Mouse (Mus musculus): ENCODE results near the gene Mbd3.
A peak's percentile ranks its signal among the peaks of the same experiment; 100 is the strongest.
"Not testable (repeated sequence)": the region's sequence is repeated elsewhere in the genome, so short reads cannot be mapped to it uniquely, and the experiment has no call there.

The Mbd3 gene

GRCm38 (mm10) chr10:80369995-80370747 lies 29.2 kb downstream of the Mbd3 start:
- DNase-seq (ENCODE audit: low read depth, low spot score): no peak

DNA sequence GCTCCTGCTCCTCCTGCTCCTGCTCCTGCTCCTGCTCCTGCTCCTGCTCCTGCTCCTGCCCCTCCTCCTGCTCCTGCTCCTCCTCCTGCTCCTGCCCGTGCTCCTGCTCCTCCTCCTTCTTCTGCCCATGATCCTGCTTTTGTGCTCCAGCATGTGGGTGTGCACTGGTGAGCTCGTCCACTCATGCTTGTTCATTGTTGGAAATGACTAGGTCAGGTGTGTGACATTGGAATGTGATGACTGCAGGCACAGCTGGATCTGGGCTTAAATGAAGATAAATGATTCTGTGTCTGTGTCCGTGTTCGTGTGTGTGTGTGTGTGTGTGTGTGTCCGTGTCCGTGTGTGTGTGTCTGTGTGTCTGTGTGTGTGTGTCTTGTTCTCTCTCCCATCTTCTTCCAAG lies 31.0 kb downstream of the Mbd3 start:
- DNase-seq (ENCODE audit: low read depth, low spot score): no peak

GRCm38 (mm10) chr10:80367954-80368353 lies 31.4 kb downstream of the Mbd3 start:
- no peak for DNase-seq (ENCODE audit: low read depth, low spot score)

GRCm38 (mm10) chr10:80365736-80366135 lies 33.6 kb downstream of the Mbd3 start:
- DNase-seq (ENCODE audit: low read depth, low spot score): no peak

DNA sequence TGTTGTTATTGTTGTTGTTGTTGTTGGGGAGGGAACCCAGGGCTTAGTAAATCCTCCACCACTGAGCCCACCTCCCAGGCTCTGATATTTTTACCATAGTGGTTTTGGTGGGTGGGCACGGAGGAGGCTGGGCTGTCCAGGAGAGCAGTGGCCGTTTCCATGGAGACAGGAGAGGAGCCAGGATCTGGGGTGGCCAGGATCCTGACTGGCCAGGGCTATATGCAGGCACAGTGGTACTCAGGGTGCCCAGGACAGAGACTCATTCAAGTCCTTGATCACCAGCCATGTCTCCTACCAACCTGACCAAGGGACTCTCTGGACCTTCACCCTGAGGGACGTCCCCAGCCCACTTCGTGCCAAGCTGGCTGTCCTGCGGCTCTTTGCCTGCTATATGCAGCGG lies 35.6 kb downstream of the Mbd3 start:
- DNase-seq (ENCODE audit: low read depth, low spot score): no peak

DNA sequence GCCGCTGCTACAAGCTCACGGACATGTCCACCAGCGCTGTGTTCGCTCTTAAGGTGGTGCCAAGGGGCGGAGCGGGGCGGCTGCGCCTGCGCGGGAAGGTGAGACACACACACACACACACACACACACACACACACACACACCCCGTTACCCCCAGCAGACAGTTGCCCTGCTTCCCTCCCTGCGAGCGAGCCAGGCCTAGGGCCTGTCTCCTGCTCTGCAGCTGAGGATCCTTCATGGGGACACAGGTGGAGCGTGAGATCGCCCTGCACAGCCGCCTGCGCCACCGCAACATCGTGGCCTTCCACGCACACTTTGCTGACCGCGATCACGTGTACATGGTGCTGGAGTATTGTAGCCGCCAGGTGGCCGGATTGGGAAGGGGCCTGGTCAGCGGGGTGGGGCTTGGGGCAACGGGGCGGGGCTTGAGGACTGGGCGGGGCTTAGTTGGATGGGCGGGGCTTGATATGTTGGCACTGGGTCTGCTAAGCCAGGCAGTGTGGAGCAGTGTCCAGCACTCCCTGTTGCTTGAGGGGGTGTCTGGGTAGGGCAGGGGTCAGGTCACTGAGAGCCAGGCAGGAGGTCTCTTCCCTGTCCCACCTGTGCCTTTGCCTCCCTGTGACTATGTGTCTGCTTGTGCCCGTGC lies 41.2 kb downstream of the Mbd3 start:
- DNase-seq (ENCODE audit: low read depth, low spot score): no peak

- DNase-seq (ENCODE audit: low read depth, low spot score): no peak
Observed at GRCm38 (mm10) chr10:80357336-80357735, 42.0 kb downstream of the Mbd3 start.

- no peak for DNase-seq (ENCODE audit: low read depth, low spot score)
Observed at GRCm38 (mm10) chr10:80356737-80357136, 42.6 kb downstream of the Mbd3 start.

GRCm38 (mm10) chr10:80356001-80356682 lies 43.2 kb downstream of the Mbd3 start, which contains the start of gene Plk5:
Plk5 (plus strand) TSS chr10:80356459.
- no peak for DNase-seq (ENCODE audit: low read depth, low spot score)

DNA sequence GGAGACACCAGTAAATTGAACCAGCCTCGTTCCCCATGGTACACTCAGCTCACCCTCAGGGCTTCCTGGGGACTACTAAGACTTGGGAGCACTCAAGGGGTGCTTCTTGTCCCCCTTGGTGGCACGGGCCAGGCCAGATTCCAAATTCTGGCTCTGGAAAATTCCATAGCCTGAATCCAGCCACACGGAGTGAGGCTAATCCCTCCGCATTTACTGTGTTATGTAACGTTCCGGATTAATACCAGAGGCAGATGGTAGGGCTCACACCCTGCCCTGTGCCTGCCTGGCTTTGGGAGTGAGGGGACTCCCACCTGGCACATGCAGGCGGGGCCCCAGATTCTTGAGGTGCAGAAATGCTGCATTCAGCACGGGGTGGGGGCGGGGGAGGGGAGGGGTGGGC lies 43.9 kb downstream of the Mbd3 start:
- DNase-seq (ENCODE audit: low read depth, low spot score): no peak

DNA sequence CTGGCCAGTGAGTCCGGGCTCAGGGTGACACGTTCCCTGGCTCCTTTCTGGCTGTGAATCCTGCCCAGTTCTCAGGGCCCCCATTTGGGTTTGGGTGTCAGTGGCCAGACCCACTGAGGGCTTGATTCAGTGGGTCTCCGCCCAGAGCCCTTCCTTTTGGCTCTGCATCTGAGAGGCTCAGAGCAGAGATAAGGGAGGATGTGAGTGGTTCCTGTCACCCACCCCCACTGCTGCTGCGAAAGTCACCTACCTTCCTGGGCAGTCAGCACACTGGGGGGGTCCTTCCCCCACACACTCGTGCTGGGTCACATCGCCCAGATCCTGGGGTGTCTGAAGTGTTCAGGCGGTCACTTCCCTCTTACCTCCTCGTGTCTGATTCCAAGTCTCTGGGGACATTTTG lies 46.6 kb downstream of the Mbd3 start:
- no peak for DNase-seq (ENCODE audit: low read depth, low spot score)

DNA sequence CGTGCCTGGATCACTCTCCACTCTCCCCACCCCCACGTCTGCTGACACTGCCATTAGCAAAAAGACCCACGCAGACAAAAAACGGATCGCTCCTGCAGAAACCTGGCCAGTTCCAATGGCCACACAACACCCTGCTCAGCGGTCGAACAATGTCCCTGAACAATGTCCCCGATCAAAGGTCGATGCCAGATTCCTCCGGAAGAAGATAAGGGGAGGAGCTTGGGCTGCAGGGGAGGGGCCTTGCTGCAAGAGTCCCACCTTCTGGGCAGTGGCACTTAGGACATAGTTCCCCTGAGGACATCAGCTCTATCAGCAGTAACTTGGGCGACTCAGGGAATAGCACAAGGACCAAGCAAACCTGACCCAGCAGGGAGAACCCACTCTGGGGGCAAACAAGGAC lies 47.5 kb downstream of the Mbd3 start:
- no peak for DNase-seq (ENCODE audit: low read depth, low spot score)

GRCm38 (mm10) chr10:80350292-80350691 lies 49.1 kb downstream of the Mbd3 start:
- peak; percentile 78 for DNase-seq (ENCODE audit: low read depth, low spot score)

DNA sequence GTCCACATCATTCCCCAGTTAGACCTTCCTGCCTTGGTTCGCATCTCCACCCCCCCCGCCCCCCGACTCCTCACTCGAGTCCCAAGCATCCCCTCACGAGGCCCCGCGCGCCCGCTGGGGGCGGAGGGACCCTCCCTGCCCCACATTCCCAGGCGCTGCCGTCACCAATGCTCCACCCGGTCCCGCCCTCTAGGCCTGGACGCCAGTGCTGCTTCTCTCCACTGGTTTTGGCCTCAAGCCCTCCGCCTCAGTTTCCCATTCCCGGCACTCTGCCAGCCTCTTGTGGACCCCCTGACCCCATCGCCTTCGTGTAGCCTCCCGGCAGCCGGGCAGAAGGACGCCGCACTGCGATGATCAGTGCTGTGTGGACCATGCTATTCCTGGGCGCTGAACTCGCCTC lies 50.4 kb downstream of the Mbd3 start:
- DNase-seq (ENCODE audit: low read depth, low spot score): no peak

DNA sequence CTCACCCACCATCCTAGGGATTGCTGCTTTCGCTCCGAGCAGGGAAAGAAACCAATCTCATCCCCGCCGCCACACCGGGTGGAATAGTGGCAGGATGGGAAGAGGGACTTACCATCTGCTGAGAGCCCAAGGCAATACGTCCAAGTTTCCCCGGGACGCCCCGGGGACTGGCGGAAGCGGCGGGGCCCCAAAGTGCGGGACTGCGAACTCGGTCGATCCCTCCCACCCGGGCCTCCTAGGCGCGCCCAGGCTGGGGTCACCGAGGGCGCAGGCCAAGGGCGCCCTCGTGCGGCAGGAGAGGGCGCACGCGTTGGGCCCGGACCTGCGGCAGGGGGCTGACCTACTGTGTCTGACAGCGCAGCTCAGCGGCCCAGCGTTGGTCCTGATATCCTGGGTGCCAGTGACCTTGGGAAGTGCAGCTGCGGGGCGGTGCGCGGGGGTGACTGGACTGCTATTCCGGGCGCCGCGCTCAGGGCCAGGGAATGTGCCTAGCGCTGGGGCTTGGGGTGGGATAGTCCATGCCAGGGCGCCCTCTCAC lies 51.0 kb downstream of the Mbd3 start, which contains the start of gene Adamtsl5:
Gene Adamtsl5 (minus strand): TSS at position 169 of the 538 bp plus-strand sequence.
- no peak for DNase-seq (ENCODE audit: low read depth, low spot score)

DNA sequence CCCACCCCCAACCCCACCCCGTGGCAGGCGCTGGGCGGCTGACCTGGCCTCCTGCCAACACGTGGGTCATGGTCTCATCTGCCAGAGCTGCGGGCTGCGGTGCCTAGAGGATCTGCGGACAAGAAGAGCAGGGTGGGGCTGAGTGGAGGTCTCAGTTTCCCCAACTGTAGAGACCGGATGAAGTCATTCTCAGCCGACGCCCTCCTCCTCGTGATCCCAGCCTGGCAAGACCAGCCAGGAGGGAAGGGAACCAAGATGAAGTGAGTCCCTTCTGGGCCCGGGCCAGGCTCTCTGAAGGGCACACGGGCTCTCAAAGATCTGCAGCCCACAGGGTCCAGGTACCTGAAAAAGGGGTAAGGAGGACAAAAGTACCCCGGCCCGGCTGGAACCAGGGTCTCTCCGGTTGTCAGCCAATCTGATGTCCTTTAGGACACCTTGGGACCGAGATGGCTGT lies 51.8 kb downstream of the Mbd3 start:
- DNase-seq (ENCODE audit: low read depth, low spot score): no peak

DNA sequence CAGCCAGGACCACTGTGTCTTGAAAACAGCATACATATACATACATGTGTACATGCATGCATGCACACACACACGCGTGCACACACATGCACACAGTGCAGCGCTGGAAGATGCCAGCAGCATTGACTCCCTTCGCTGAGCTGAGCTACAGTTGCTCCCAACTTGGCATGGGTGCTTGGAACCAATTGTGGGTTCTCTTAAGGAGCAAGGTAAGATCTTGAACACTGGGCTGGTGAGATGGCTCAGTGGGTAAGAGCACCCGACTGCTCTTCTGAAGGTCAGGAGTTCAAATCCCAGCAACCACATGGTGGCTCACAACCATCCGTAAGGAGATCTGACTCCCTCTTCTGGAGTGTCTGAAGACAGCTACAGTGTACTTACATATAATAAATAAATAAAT lies 53.4 kb downstream of the Mbd3 start:
- not testable (repeated sequence) for DNase-seq (ENCODE audit: low read depth, low spot score)

DNA sequence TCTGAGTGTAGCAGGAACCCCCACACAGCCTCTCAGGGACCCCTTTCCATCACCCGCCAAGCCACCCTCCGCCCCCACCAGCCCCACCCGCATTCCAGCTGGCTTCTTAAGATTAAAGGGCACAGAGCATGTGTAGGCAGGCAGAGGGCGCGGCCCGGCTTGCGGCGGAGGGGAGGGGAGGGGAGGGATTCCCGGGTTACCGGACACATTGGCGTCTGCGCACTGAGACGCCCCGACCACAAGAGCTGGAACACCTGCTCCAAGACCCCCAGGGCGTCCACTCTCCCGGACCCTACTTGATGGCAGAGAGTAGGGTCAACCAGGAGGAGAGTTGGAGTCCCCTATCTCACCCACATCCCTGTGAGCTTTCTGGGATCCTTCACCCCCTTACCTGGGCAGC lies 54.2 kb downstream of the Mbd3 start:
- DNase-seq (ENCODE audit: low read depth, low spot score): no peak

- no peak for DNase-seq (ENCODE audit: low read depth, low spot score)
Observed at GRCm38 (mm10) chr10:80344131-80344661, 55.2 kb downstream of the Mbd3 start.

GRCm38 (mm10) chr10:80343425-80343895 lies 55.9 kb downstream of the Mbd3 start:
- no peak for DNase-seq (ENCODE audit: low read depth, low spot score)

DNA sequence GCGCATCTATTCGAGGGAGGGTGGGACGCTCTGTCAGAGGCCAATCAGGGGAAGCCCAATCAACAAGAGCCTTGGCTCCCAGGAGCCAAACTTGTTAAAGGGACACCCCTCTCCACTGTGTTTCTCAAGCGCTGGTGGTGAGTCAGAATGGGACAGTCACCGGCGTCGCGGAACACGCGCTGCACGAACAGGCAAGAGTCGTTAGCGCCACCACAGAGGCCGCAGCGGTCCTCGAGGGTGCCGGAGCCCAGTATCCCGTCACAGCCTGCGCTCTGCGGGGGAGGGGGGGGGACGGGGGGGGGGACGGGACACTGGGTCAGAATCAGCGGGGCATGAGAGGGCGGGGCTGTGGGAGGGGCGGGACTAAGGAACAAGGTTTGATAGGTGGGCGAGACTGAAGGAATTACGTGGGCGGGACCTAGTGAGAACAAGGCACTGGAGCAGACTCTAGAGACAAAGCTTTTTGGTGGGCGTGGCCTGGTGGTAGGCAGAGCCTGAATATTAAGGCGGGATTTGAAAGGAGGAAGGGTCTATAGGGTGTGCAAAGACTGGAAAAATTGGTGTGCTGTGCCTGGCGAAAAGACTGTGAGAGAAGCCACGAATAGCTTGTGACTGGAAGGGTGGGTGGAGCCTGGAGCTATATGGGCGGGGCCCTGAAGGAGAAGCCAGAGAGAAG lies 56.5 kb downstream of the Mbd3 start:
- DNase-seq (ENCODE audit: low read depth, low spot score): no peak

All from retina, postnatal 7 days (tissue).